Mouse (Mus musculus): Measurements from ENCODE around the gene Abcb8. TPM values are rescaled to one million over a fixed set of nuclear protein-coding genes. Genes with fewer than 3 reads are reported as not detected.

Gene Abcb8
- 15.5 TPM for total RNA-seq (2023)

DNA sequence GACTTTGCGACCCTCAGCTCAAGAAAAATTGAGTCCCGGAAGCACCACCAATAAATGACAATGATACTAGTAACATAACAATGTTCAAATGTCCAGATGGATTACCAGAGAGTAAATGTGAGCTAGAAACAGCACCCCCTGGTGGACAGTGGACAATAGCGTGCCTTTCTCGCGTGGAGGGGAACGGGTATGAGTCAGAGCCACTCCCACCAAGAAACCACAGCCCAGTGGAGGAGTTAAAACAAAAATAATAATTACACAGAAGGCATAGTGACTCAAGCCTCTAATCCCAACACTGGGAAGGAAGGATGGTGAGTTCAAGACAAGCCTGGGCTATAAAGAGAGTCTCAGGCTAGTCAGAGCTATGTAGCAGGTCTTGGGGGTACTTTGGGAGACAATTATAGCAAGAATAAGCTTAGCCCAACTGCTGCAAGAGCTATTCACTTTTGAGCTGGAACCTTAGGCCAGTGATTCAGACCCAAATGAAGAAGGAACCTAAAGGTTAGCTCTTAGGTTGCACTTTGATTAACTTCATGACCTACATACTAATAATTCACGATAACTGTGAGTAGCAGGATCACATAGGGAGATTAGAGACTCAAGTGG lies at the start of gene Abcb8:
Abcb8 (plus strand) TSS at position 272 of the 606 bp plus-strand sequence.

GRCm38 (mm10) chr5:24351278-24351677 lies 42.2 kb upstream of the Abcb8 start, which contains the start of gene Kcnh2:
Kcnh2 (minus strand) TSS chr5:24351604.

GRCm38 (mm10) chr5:24364508-24364907 lies 29.0 kb upstream of the Abcb8 start, which contains the start of gene Nos3:
Nos3 (plus strand) TSS chr5:24364810.

GRCm38 (mm10) chr5:24391864-24392263 lies 1.6 kb upstream of the Abcb8 start, which contains the start of gene Atg9b:
Atg9b (minus strand) TSS chr5:24392143.

GRCm38 (mm10) chr5:24413042-24413693 lies 19.7 kb downstream of the Abcb8 start, which contains the start of gene Asic3:
Asic3 (plus strand) TSS chr5:24413392.

GRCm38 (mm10) chr5:24423129-24424003 lies 29.9 kb downstream of the Abcb8 start, which contains the start of the genes Cdk5 and Slc4a2:
Cdk5 (minus strand) TSS chr5:24423530.
Slc4a2 (plus strand) TSS chr5:24423837.

DNA sequence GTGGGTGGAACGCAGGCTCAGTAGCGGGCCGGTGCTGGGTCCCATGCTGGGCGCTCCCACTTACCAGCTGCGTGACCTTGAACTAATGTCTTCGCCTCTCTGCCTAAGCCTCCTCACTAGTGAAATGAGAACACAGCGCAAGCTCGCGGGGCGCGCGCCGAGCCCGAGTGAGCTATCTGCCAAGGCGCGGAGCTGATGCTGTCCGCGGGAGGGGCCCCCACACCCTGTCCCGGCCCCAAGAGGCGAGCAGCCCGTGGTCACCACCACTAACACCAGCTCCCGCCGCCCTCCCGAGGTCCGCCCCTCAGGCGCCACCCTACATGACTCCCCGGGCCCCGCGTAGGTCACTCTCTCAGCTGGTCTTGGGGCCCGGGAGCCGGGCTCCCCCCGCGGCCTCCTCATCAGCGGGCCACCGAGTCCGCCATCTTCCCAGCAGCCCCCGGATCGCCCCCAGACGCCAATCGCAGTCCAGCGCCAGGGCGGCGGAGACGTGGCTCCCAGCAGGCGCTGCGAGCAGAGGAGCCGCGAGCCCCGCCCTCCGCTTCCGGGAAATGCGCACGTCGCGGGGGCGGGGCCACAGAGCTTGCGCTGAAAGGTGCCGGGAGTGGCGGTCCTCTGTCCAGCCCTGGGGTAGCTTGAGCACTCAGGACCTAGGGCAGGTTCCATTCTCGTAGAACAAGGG lies 51.4 kb downstream of the Abcb8 start, which contains the start of gene Fastk:
Fastk (minus strand) TSS at position 542 of the 682 bp plus-strand sequence.

GRCm38 (mm10) chr5:24447624-24448298 lies 54.3 kb downstream of the Abcb8 start, which contains the start of gene Tmub1:
Tmub1 (minus strand) TSS chr5:24447854.

GRCm38 (mm10) chr5:24452030-24452690 lies 58.7 kb downstream of the Abcb8 start, which contains the start of gene Agap3:
Agap3 (plus strand) TSS chr5:24452177.

Other genes starting within 250 kb of the Abcb8 start
- 9.0 TPM for gene Nupl2, start 228.7 kb upstream of the Abcb8 start, total RNA-seq (2023)
- 6.1 TPM for gene Kcnh2, start 42.1 kb upstream of the Abcb8 start, total RNA-seq (2023)
- 0.15 TPM for gene Nos3, start 28.9 kb upstream of the Abcb8 start, total RNA-seq (2023)
- not detected for gene Atg9b, start 1.5 kb upstream of the Abcb8 start, total RNA-seq (2023)
- not detected for gene Asic3, start 19.7 kb downstream of the Abcb8 start, total RNA-seq (2023)
- gene Cdk5, start 29.9 kb downstream of the Abcb8 start, total RNA-seq (2023), result 29.0 TPM
- 62.8 TPM for gene Slc4a2, start 30.2 kb downstream of the Abcb8 start, total RNA-seq (2023)
- gene Fastk, start 51.6 kb downstream of the Abcb8 start, total RNA-seq (2023), result 109 TPM
- gene Tmub1, start 54.2 kb downstream of the Abcb8 start, total RNA-seq (2023), result 32.6 TPM
- gene Agap3, start 58.5 kb downstream of the Abcb8 start, total RNA-seq (2023), result 90.2 TPM
- not detected for gene Gbx1, start 133.5 kb downstream of the Abcb8 start, total RNA-seq (2023)
- gene Asb10, start 147.3 kb downstream of the Abcb8 start, total RNA-seq (2023), result not detected
- not detected for gene 4931409K22Rik, start 163.1 kb downstream of the Abcb8 start, total RNA-seq (2023)
- gene Abcf2, start 183.8 kb downstream of the Abcb8 start, total RNA-seq (2023), result 51.1 TPM
- 34.1 TPM for gene Chpf2, start 193.1 kb downstream of the Abcb8 start, total RNA-seq (2023)
- gene Smarcd3, start 230.7 kb downstream of the Abcb8 start, total RNA-seq (2023), result 0.56 TPM